Mouse (Mus musculus): ENCODE measurements around the gene Fbl.
"Not testable (repeated sequence)": the region's sequence is repeated elsewhere in the genome, so short reads cannot be mapped to it uniquely, and the experiment has no call there.

Fbl gene

GRCm38 (mm10) chr7:28169489-28170422 is at the start of gene Fbl:
Fbl (plus strand) TSS chr7:28169710.
- DNase-seq = peak; percentile 89 to 93

- DNase-seq = no peak
Measured at GRCm38 (mm10) chr7:28129166-28129565, 40.3 kb upstream of the Fbl start, which contains the start of gene 9530053A07Rik. 9530053A07Rik (plus strand) TSS chr7:28129466.

- no peak for DNase-seq
Measured at GRCm38 (mm10) chr7:28137613-28138012, 31.9 kb upstream of the Fbl start.

GRCm38 (mm10) chr7:28148263-28148662 is 21.2 kb upstream of the Fbl start:
- DNase-seq = peak; percentile 67 to 68

DNA sequence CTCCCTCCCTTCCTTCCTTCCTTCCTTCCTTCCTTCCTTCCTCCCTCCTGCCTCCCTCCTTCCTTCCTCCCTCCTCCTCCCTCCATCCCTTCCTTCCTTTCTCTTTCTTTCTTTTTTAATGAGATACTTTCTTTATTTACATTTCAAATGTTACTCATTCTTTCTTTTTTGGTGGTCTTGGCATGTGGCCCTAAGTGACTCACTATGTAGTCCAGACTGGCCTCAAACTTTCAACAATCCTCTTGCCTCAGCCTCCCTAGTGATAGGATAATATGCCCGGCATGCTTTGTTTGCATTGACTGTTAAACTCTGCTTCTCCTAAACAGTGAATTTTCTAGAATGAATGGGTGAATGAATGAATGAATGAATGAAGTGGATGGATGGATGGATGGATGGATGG is 19.7 kb upstream of the Fbl start:
- DNase-seq = no peak

- DNase-seq = peak; percentile 71 to 75
Measured at GRCm38 (mm10) chr7:28151584-28152221, 17.8 kb upstream of the Fbl start.

DNA sequence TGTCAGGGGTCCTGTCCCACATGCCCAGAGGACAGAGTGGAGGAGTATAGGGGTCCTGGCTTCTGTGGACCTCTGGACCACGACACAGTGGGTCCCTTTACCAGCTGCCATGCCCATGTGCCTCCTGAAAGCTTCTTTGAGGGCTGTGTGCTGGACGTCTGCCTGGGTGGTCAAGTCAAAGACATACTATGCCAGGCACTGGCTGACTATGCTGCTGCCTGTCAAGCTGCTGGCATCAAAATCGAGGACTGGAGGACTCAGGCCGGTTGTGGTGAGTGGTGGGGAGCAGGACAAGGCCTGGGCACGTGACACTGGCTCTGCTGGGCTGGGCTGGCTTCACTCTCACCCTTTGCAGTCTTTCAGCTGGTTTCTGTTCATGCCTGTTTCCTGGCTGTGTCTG is 15.9 kb upstream of the Fbl start:
- DNase-seq = not testable (repeated sequence)

DNA sequence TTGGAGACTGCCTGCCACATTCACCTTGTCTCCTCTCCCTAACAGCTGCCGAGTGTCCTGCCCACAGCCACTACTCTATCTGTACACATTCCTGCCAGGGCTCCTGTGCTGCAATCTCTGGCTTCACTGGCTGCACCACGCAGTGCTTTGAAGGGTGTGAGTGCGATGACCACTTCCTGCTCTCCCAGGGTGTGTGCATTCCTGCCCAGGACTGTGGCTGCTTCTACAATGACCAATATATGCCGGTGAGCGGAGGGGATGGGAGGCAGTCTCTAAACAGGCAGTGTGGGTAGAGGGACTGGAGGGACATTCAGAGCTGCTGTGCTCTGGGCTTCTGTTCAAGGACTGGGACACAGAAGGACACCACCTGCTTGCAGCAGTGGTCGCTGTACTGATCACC is 10.2 kb upstream of the Fbl start:
- DNase-seq = no peak

- DNase-seq = no peak
Measured at GRCm38 (mm10) chr7:28159893-28160292, 9.6 kb upstream of the Fbl start.

DNA sequence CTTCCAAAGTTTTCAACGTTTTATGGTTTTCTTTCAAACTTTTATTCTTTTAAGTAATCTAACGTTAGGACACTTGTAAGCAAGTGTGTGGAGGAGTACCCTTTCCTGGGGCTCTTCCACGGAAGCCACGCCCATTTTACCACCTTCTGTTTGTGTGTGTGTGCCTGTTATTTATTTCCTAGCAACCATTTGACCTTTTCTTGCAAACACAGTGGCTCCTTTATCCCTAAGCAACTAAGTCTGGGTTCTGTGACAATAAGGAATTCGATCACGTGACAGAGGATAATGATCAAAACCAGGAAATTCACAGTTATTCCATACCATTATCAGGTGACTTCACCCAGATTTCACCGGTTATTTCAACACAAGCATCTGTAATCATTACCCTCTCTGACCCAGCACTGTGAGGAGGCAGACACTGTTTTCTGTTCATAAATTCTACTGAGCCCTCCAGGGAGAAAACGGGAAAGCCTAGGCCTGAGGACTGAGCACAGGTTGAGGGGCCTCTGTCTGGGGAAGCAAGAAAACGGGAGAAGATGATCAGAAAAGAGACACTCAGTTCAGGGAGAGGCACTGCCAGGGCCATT is 8.3 kb upstream of the Fbl start:
- no peak for DNase-seq

- no peak for DNase-seq
Measured at GRCm38 (mm10) chr7:28165406-28165805, 4.1 kb upstream of the Fbl start.

- peak; percentile 71 to 74 for DNase-seq
Measured at GRCm38 (mm10) chr7:28168320-28169115, 992 bp upstream of the Fbl start.

GRCm38 (mm10) chr7:28175358-28175757 is 5.8 kb downstream of the Fbl start:
- DNase-seq = no peak

GRCm38 (mm10) chr7:28179228-28179627 is 9.7 kb downstream of the Fbl start, which contains the start of gene Dyrk1b:
Dyrk1b (plus strand) TSS chr7:28179469.
- DNase-seq = peak; percentile 99

DNA sequence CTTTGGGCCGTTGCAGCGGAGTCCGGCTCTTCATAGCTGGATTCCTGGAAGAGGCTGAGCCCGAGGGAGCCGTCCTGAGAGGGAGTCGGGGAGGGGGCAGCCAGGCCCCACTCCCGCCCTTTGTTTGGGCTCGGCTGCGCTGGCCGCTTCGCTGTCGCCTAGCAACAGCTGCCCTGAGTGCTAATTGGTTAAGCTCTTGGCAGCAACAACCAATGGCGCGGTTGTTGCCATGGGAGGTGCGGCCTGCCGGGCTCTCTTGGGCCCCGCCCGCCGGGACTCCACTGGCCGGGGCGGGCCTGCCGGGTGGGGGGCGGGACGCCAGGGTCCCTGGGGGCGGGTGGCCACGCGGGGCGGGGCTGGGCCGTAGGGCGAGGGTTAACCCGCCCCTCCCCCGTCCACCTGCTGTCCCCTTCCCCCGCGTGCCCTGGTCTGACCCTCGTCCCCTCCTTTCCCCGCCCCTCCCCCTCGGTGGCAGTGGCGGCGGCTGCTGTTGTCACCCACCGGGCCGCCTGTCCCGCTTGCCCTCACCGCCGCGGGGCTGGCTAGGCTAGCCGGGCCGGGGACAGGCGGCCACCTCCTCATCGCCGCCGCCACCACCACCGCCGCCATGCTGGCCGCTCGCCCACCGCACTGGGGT is 10.3 kb downstream of the Fbl start:
- peak; percentile 90 to 94 for DNase-seq

DNA sequence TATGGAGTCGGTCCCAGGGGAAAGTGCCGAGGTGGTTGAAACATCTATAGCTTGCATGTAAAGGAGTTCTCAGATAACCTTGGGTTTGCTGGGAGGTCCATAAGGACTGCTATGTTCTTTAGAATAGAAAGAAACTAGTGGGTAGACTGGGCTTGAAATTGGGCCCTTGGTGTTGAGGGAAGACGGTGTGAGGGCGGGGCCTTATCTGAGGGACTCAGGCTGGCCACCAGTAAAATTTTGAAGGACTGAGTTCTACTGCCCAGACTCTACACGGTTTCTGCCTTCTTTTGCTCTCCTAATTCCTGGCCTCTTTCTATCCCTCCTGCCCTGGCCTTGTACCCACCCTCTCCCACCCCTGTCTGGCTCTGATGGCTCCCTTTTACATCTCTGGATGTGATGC is 11.4 kb downstream of the Fbl start:
- DNase-seq = no peak

DNA sequence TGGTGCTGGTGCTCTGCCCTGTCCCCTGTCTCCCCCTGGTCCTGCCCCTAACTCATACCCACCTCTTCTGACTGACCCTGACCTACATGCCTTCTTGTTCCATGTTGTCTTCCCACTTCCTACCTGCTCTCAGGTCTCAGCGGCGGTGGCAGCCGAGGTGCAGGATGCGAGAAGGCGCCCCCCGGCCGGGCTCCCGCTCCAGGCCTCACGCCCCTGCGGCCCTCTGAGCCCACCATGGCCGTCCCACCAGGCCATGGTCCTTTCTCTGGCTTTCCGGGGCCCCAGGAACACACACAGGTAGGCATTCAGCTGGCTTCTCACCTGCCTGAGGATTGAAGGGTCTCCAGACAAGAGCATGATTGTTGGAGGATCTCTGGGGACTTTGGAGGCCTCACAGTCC is 11.9 kb downstream of the Fbl start:
- DNase-seq = peak in 1 of 2 experiments; percentile 21

GRCm38 (mm10) chr7:28182320-28182719 is 12.8 kb downstream of the Fbl start:
- DNase-seq = no peak

GRCm38 (mm10) chr7:28185884-28186283 is 16.4 kb downstream of the Fbl start:
- no peak for DNase-seq

GRCm38 (mm10) chr7:28186631-28187030 is 17.1 kb downstream of the Fbl start:
- peak in 1 of 2 experiments; percentile 27 for DNase-seq

- no peak for DNase-seq
Measured at GRCm38 (mm10) chr7:28191489-28191888, 22.0 kb downstream of the Fbl start.

DNA sequence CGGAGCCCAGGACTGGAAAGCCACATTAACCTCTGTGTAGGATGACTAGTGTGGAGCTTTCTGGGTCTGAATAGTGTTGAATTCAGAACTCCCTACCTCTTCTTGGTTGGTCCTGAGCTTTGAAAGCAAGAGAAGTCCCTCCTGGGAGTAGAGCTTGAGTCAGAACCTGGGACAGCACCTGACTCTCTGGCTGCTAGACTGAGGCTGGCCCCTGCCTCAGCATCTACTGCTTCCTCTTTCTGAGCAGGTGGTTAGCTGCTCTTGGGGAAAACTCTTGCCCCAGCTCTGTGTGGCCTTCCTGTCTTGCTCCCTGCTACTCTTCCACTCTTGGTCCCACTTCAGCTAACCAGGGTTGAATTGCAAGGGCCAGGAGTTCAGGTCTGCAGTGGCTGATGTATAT is 22.4 kb downstream of the Fbl start:
- DNase-seq = no peak
